Comparison of ENCODE assay signal across 8 mouse cellular contexts in the genomic region with DNA sequence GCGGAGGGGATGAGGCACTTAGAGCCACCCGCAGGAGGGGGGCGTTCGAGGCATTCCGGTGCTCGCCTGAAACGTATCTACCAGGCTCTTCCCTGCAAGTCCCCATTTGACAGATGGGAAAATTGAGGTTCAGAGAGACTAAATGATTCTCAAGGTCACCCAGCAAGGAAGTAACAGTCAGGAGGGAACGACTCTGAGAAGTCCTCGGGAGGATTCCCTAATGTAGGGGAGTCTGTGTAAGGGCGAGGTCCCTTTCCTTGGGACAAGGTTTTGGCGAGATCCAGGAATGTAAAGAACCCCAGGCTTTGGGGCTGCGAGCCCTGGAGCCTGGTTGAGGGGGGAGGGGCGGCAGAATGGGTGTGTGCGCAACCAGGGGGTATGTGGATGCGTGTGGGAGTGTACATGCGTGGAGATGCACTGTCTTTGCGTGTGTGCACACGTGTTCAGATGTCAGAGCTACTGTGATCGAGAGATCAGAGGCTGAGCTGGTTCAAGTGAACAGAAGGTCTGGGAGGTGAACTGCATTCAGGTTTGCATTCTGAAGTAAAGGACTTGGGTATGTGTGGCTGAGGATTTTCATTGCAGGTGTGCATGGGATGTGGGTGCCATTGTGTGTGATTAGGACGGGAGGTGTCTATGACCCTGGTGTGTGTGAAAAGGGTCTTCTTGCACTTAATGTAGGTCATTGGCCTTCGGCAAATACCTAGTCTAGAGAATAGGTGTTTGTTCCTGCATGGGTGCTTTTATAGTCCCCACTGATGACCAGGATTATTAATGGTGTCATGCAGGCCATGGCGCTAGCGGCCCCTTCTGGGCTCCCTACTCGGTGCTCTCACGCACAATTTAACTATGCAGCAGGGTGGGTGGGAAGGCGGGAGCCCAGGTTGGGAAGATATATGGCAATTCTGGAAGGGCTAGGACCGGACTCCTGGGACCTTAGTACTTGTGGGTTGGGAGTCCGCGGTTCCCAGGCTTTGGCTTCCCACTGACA. TPM values are rescaled to one million over a fixed set of nuclear protein-coding genes. Genes with fewer than 3 reads are reported as not detected.
DNase-seq lines count a peak whose midpoint lies in the region; ATAC-seq and TF ChIP-seq lines count a peak whose summit lies in the region.

No protein-coding gene starts in this region.

- ATAC-seq in hindbrain, embryonic 11.5 days (ENCODE audit: low FRiP score), result no peak
- ATAC-seq in liver, embryonic 15.5 days (ENCODE audit: insufficient read depth), result no peak

- TF ChIP-seq CTCF in left cerebral cortex, adult 2 months (IDR thresholded peaks at IDR 0.05), result no peak; the same call in none of the 2 replicates
- 0 out of 2 replicates have a peak, but pooled peaks have one; percentile 2 for TF ChIP-seq CTCF in bone marrow, adult 2 months (IDR thresholded peaks at IDR 0.05; ENCODE audit: control insufficient read depth, insufficient read depth, low read length)

- TF ChIP-seq POLR2A in bone marrow, adult 2 months (IDR thresholded peaks at IDR 0.05; ENCODE audit: borderline replicate concordance, control insufficient read depth, low read depth, low read length), result no peak

- intact Hi-C loops in left cerebral cortex, adult 2 months (cut with DNase I), result no loop called here
- intact Hi-C loops in left cerebral cortex, postnatal 25 days (cut with DNase I), result no loop called here

- no peaks in the 10 kb centered on the region for H3K36me3 ChIP-seq in hindbrain, embryonic 11.5 days (ENCODE audit: control insufficient read depth, insufficient read depth, low read length)
- H3K36me3 ChIP-seq in liver, embryonic 15.5 days (replicated peaks), result 0 out of 2 replicates have a peak, but pooled peaks cover 14% of the 10 kb centered on the region

- H3K27me3 ChIP-seq in hindbrain, embryonic 11.5 days (ENCODE audit: control insufficient read depth, insufficient read depth, low read length), result peaks cover 25% of the 10 kb centered on the region
- peaks cover 56% of the 10 kb centered on the region for H3K27me3 ChIP-seq in liver, embryonic 15.5 days

- H3K9me3 ChIP-seq in hindbrain, embryonic 11.5 days (ENCODE audit: control insufficient read depth, low read length), result no peaks in the 10 kb centered on the region
- no peaks in the 10 kb centered on the region for H3K9me3 ChIP-seq in liver, embryonic 15.5 days (replicated peaks)

- peak overlapping the region; percentile 35 for H3K9ac ChIP-seq in hindbrain, embryonic 11.5 days (ENCODE audit: low read depth, low read length)
- H3K9ac ChIP-seq in liver, embryonic 15.5 days, result no peak overlapping the region; the same call in 1 of the 2 replicates

- peak in 1 of 2 experiments; percentile 14 for DNase-seq in left cerebral cortex, adult 2 months (ENCODE audit: extremely low spot score in 1 of 2, low spot score in 2 of 2)
- DNase-seq in left cerebral cortex, postnatal 25 days (ENCODE audit: low spot score in 2 of 2), result no peak
- peak; percentile 47 for DNase-seq in hindbrain, embryonic 11.5 days (ENCODE audit: low spot score)
- peak; percentile 48 for DNase-seq in retina, postnatal 1 day
- DNase-seq in urinary bladder, adult 18-20 months (ENCODE audit: low spot score in 2 of 2), result no peak
- DNase-seq in cerebellum, adult 9-10 months, result no peak

- H3K4me2 ChIP-seq in hindbrain, embryonic 11.5 days (replicated peaks; ENCODE audit: low read depth, low read length), result peak overlapping the region; percentile 100
- H3K4me2 ChIP-seq in liver, embryonic 15.5 days, result peak overlapping the region; percentile 80

- under 1% methylated on average over 29 of the region's 29 CpGs for WGBS in bone marrow, adult 2 months
- 3% methylated on average over 29 of the region's 29 CpGs for WGBS in hindbrain, embryonic 11.5 days
- 2% methylated on average over 29 of the region's 29 CpGs for WGBS in liver, embryonic 15.5 days (ENCODE audit: insufficient replicate concordance)

- H3K4me1 ChIP-seq in bone marrow, adult 2 months (ENCODE audit: control insufficient read depth, insufficient read depth, low read length), result peaks cover 7% of the 10 kb centered on the region
- peaks cover 21% of the 10 kb centered on the region for H3K4me1 ChIP-seq in hindbrain, embryonic 11.5 days (replicated peaks; ENCODE audit: control insufficient read depth, insufficient read depth, low read length)
- H3K4me1 ChIP-seq in liver, embryonic 15.5 days (replicated peaks), result peaks cover 49% of the 10 kb centered on the region

- H3K4me3 ChIP-seq in left cerebral cortex, adult 2 months, result peak overlapping the region; percentile 53
- peak overlapping the region; percentile 84 for H3K4me3 ChIP-seq in bone marrow, adult 2 months (replicated peaks; ENCODE audit: control insufficient read depth, low read depth, low read length)
- H3K4me3 ChIP-seq in hindbrain, embryonic 11.5 days (ENCODE audit: low read depth, low read length), result peak overlapping the region; percentile 61
- peak overlapping the region; percentile 59 for H3K4me3 ChIP-seq in liver, embryonic 15.5 days (replicated peaks)

- H3K27ac ChIP-seq in left cerebral cortex, adult 2 months, result peak overlapping the region; percentile 49
- H3K27ac ChIP-seq in bone marrow, adult 2 months (ENCODE audit: control insufficient read depth, insufficient read depth, low read depth, low read length, poor library complexity), result peak overlapping the region; percentile 95
- H3K27ac ChIP-seq in hindbrain, embryonic 11.5 days (ENCODE audit: low read depth, low read length), result no peak overlapping the region
- H3K27ac ChIP-seq in liver, embryonic 15.5 days (replicated peaks), result peak overlapping the region; percentile 69

RNA-seq across cellular contexts. Expression of a gene that starts 1.3 kb away (rescaled TPM):
- total RNA-seq in left cerebral cortex, adult 2 months (2021), result 10 to 100 TPM; 61.1 to 72.2 TPM
- total RNA-seq in left cerebral cortex, postnatal 25 days (2021), result 10 to 100 TPM; 49.8 to 86.4 TPM
- polyA plus RNA-seq in bone marrow, adult 2 months (2011; ENCODE audit: insufficient read depth, insufficient read length, low replicate concordance, missing spikeins), result 656 and 1,280 TPM in 2 replicates
- 16.0 and 18.0 TPM in 2 replicates for polyA plus RNA-seq in hindbrain, embryonic 11.5 days (2014; fragmentation: Nextera tagmentation; extraction: Ambion mirVana)
- polyA plus RNA-seq in liver, embryonic 15.5 days (2015; fragmentation: Nextera tagmentation; extraction: Ambion mirVana), result 81.3 and 88.4 TPM in 2 replicates

RNA-seq across cellular contexts. Expression of a gene that starts 16.2 kb away (rescaled TPM):
- 10 to 100 TPM; 28.4 to 32.7 TPM for total RNA-seq in left cerebral cortex, adult 2 months (2021)
- 10 to 100 TPM; 26.8 to 35.5 TPM for total RNA-seq in left cerebral cortex, postnatal 25 days (2021)
- polyA plus RNA-seq in bone marrow, adult 2 months (2011; ENCODE audit: insufficient read depth, insufficient read length, low replicate concordance, missing spikeins), result 3.7 and 4.3 TPM in 2 replicates
- 1.6 and 2.1 TPM in 2 replicates for polyA plus RNA-seq in hindbrain, embryonic 11.5 days (2014; fragmentation: Nextera tagmentation; extraction: Ambion mirVana)
- 6.4 and 9.2 TPM in 2 replicates for polyA plus RNA-seq in liver, embryonic 15.5 days (2015; fragmentation: Nextera tagmentation; extraction: Ambion mirVana)

RNA-seq across cellular contexts. Expression of a gene that starts 18.1 kb away (rescaled TPM):
- total RNA-seq in left cerebral cortex, adult 2 months (2021), result 100 to 1,000 TPM; 618 to 620 TPM
- 100 to 1,000 TPM; 627 to 654 TPM for total RNA-seq in left cerebral cortex, postnatal 25 days (2021)
- 2.0 and 8.8 TPM in 2 replicates for polyA plus RNA-seq in bone marrow, adult 2 months (2011; ENCODE audit: insufficient read depth, insufficient read length, low replicate concordance, missing spikeins)
- 13.6 and 14.3 TPM in 2 replicates for polyA plus RNA-seq in hindbrain, embryonic 11.5 days (2014; fragmentation: Nextera tagmentation; extraction: Ambion mirVana)
- 0.39 and 0.51 TPM in 2 replicates for polyA plus RNA-seq in liver, embryonic 15.5 days (2015; fragmentation: Nextera tagmentation; extraction: Ambion mirVana)

RNA-seq across cellular contexts. Expression of a gene that starts 36.9 kb away (rescaled TPM):
- 100 to 1,000 TPM; 208 to 212 TPM for total RNA-seq in left cerebral cortex, adult 2 months (2021)
- total RNA-seq in left cerebral cortex, postnatal 25 days (2021), result 100 to 1,000 TPM; 180 to 195 TPM
- 120 and 184 TPM in 2 replicates for polyA plus RNA-seq in bone marrow, adult 2 months (2011; ENCODE audit: insufficient read depth, insufficient read length, low replicate concordance, missing spikeins)
- polyA plus RNA-seq in hindbrain, embryonic 11.5 days (2014; fragmentation: Nextera tagmentation; extraction: Ambion mirVana), result 156 and 178 TPM in 2 replicates
- 64.3 and 68.8 TPM in 2 replicates for polyA plus RNA-seq in liver, embryonic 15.5 days (2015; fragmentation: Nextera tagmentation; extraction: Ambion mirVana)

RNA-seq across cellular contexts. Expression of a gene that starts 59.5 kb away (rescaled TPM):
- 100 to 1,000 TPM in 1 of 2 experiments, 10 to 100 TPM in 1; 94.9 to 108 TPM for total RNA-seq in left cerebral cortex, adult 2 months (2021)
- 10 to 100 TPM; 83.3 to 92.3 TPM for total RNA-seq in left cerebral cortex, postnatal 25 days (2021)
- polyA plus RNA-seq in bone marrow, adult 2 months (2011; ENCODE audit: insufficient read depth, insufficient read length, low replicate concordance, missing spikeins), result 128 and 324 TPM in 2 replicates
- polyA plus RNA-seq in hindbrain, embryonic 11.5 days (2014; fragmentation: Nextera tagmentation; extraction: Ambion mirVana), result 6.7 and 8.5 TPM in 2 replicates
- 7.7 and 9.1 TPM in 2 replicates for polyA plus RNA-seq in liver, embryonic 15.5 days (2015; fragmentation: Nextera tagmentation; extraction: Ambion mirVana)

Comparison
In these comparisons a context has a peak if more than half of its experiments do, and no peak if none do; other contexts are left out.
1. DNase-seq: peak in hindbrain, embryonic 11.5 days (single experiment) and retina, postnatal 1 day (single experiment); none in left cerebral cortex, postnatal 25 days (0 of 2), urinary bladder, adult 18-20 months (0 of 2) and cerebellum, adult 9-10 months (single experiment).
2. Peak in every context shown above with its lines, with median percentiles within 50 percentile points of each other: H3K4me3 ChIP-seq.